Mouse (Mus musculus) mouse embryonic stem cell (cell line): Measurements from ENCODE around the gene Mul1.

ENCODE experiments used
- in situ Hi-C, 2 experiments: fragments of 300-500 bp; cut with MboI; formaldehyde crosslinking; loops; 1 replicate in 1 of 2; 3 replicates in 1 of 2; pipeline ENCODE4 v1.14.3; 2019 to 2020; ENCODE audit warnings: low sequenced_read_pairs in 2 of 2, low pct_unique_long_range_greater_than_20kb in 1 of 2, mixed read lengths in 1 of 2; ENCODE audit not compliant: unreplicated experiment in 1 of 2

Gene Mul1

GRCm38 (mm10) chr4:138480962-138481361 lies 46.5 kb downstream of the Mul1 start:
- in situ Hi-C loops = no loop called here

- in situ Hi-C loops = no loop called here
Observed at GRCm38 (mm10) chr4:138482721-138483120, 48.2 kb downstream of the Mul1 start.

DNA sequence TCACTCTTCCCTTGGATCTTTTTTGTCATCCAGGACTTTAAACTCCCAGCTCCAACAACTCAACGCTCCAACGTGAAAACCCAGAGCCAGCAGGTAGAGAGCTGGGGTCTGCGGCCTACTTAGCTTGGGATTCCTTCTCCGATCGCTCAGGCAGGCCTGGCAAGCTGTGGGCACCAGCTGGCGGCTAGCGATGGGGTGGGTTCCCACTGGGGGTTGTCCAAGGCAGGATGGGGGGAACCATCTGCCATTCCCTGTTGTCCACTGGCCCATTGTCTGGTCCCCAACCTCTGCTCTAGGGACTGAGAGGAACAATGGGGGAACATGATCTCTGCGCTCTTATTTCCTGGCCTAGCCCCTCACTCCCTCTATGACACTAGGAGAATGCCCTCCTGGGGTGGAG lies 53.8 kb downstream of the Mul1 start:
- in situ Hi-C loops = no loop called here

GRCm38 (mm10) chr4:138491088-138491487 lies 56.6 kb downstream of the Mul1 start:
- in situ Hi-C loops = no loop called here
